14 mouse cellular contexts compared by ENCODE assay signal in the genomic region with DNA sequence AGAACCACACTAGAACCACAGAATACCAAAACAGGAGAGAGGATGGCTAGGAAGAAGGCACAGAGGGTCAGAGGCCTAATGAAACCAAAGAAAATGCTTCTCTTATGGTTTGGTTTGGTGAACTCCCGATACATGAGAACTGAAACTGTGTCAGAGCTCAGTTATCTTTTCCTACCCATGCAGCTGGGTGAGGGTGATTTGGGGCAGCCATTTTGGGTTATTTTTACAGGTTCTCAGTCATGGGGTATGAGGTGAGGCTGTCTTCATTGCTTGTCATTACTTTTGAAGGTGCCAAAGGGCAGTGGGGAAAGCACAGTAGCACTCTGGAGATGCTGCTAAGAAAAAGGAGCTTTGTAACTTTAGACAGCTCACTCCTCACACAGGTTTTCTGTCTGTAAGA. TPM values are rescaled to one million over a fixed set of nuclear protein-coding genes. Genes with fewer than 3 reads are reported as not detected.
DNase-seq lines count a peak whose midpoint lies in the region; ATAC-seq and TF ChIP-seq lines count a peak whose summit lies in the region.
"Had no signal": no experiment of that assay in that cellular context is flagged by ENCODE, and none has a peak within 500 bp of the region (broad histone marks: within the 10 kb centered on the region; RNA-seq: fewer than 3 reads in every experiment).

No protein-coding gene starts in this region.

- H3K27ac ChIP-seq in lung, embryonic 14.5 days (ENCODE audit: low read depth) = peak overlapping the region; percentile 32; the same call in 1 of the 2 replicates
- H3K27ac ChIP-seq in hindbrain, embryonic 16.5 days (ENCODE audit: low read depth, low read length) = no peak overlapping the region
- H3K27ac ChIP-seq: hindbrain, postnatal 0 days had no signal

- no peaks in the 10 kb centered on the region for H3K27me3 ChIP-seq in lung, embryonic 14.5 days (ENCODE audit: insufficient read depth, low read length)
- no peaks in the 10 kb centered on the region for H3K27me3 ChIP-seq in hindbrain, embryonic 16.5 days (replicated peaks; ENCODE audit: control insufficient read depth, insufficient read depth, low read length)

- peaks cover 8% of the 10 kb centered on the region; the same call in 1 of the 2 replicates for H3K4me1 ChIP-seq in lung, embryonic 14.5 days (ENCODE audit: insufficient read depth)
- H3K4me1 ChIP-seq in hindbrain, embryonic 16.5 days (ENCODE audit: control insufficient read depth, insufficient read depth, low read depth, low read length) = no peaks in the 10 kb centered on the region

- no peaks in the 10 kb centered on the region for H3K36me3 ChIP-seq in lung, embryonic 14.5 days (ENCODE audit: insufficient read depth)
- no peaks in the 10 kb centered on the region for H3K36me3 ChIP-seq in hindbrain, embryonic 16.5 days (ENCODE audit: control insufficient read depth, insufficient read depth, low read length)

- no peak for TF ChIP-seq CTCF in lung, embryonic 14.5 days (IDR thresholded peaks at IDR 0.05; ENCODE audit: low read depth)

- no peak overlapping the region for H3K4me3 ChIP-seq in lung, embryonic 14.5 days (ENCODE audit: low read depth, low read length)
- no peak overlapping the region for H3K4me3 ChIP-seq in hindbrain, embryonic 16.5 days (ENCODE audit: low read length)

- H3K4me2 ChIP-seq in lung, embryonic 14.5 days = no peak overlapping the region
- no peak overlapping the region for H3K4me2 ChIP-seq in hindbrain, embryonic 16.5 days (ENCODE audit: low read length)

- no peak overlapping the region for H3K9ac ChIP-seq in lung, embryonic 14.5 days
- H3K9ac ChIP-seq in hindbrain, embryonic 16.5 days (ENCODE audit: low read depth, low read length) = no peak overlapping the region

- 90% methylated on average over 1 of the region's 1 CpGs for WGBS in lung, embryonic 14.5 days
- WGBS in hindbrain, embryonic 16.5 days = 88% methylated on average over 1 of the region's 1 CpGs

- ATAC-seq in lung, embryonic 14.5 days (ENCODE audit: insufficient read depth) = no peak
- peak; percentile 53 for ATAC-seq in megakaryocyte-erythroid progenitor cell, adult 5-6 weeks (replicated peaks; ENCODE audit: low FRiP score, low TSS enrichment, poor library complexity, severe bottlenecking)
- ATAC-seq in hindbrain, embryonic 16.5 days = no peak
- ATAC-seq: hindbrain, postnatal 0 days had no signal

- DNase-seq in lung, embryonic 14.5 days = no peak
- DNase-seq in lung, postnatal 36 days = no peak
- DNase-seq in adipocyte (ENCODE audit: low spot score) = peak; percentile 8
- peak; percentile 86 for DNase-seq in induced T-regulatory cell, adult 2 months (ENCODE audit: low read depth)
- no peak for DNase-seq in adrenal gland, adult 2 months
- DNase-seq in adrenal gland, postnatal 4 days (ENCODE audit: low spot score in 2 of 2) = no peak
- DNase-seq: adrenal gland, postnatal 25 days; cerebellum, adult 9-11 months; kidney, postnatal 36 days; right cerebral cortex, postnatal 4 days; thymus, postnatal 14 days had no signal

- H3K9me3 ChIP-seq in lung, embryonic 14.5 days (ENCODE audit: low read depth, low read length) = no peaks in the 10 kb centered on the region
- no peaks in the 10 kb centered on the region for H3K9me3 ChIP-seq in hindbrain, embryonic 16.5 days (ENCODE audit: control insufficient read depth, low read length)

RNA-seq across cellular contexts. Expression of gene Wbp4, which starts 52.0 kb away (rescaled TPM):
- 44.3 and 46.1 TPM in 2 replicates for polyA plus RNA-seq in lung, embryonic 14.5 days (2014; fragmentation: Nextera tagmentation; extraction: Ambion mirVana)
- total RNA-seq in megakaryocyte-erythroid progenitor cell, adult 5-6 weeks (2014; fragmentation: Nextera tagmentation) = 26.9 and 33.8 TPM in 2 replicates
- 57.3 and 94.9 TPM in 2 replicates for total RNA-seq in megakaryocyte-erythroid progenitor cell, adult 5-6 weeks (2017)
- polyA plus RNA-seq in hindbrain, embryonic 16.5 days (2015; fragmentation: Nextera tagmentation; extraction: Ambion mirVana) = 38.7 and 38.9 TPM in 2 replicates
- total RNA-seq in adrenal gland, adult 2 months (2021) = 10 to 100 TPM; 37.9 to 41.6 TPM
- polyA plus RNA-seq in adrenal gland, adult 2 months (2012; rRNA removed) = 4.5 and 5.0 TPM in 2 replicates
- 10 to 100 TPM; 44.8 to 46.7 TPM for total RNA-seq in adrenal gland, postnatal 4 days (2021)

RNA-seq across cellular contexts. Expression of gene Elf1, which starts 52.4 kb away (rescaled TPM):
- polyA plus RNA-seq in lung, embryonic 14.5 days (2014; fragmentation: Nextera tagmentation; extraction: Ambion mirVana) = 19.2 and 20.2 TPM in 2 replicates
- 51.9 and 58.5 TPM in 2 replicates for total RNA-seq in megakaryocyte-erythroid progenitor cell, adult 5-6 weeks (2014; fragmentation: Nextera tagmentation)
- 111 and 178 TPM in 2 replicates for total RNA-seq in megakaryocyte-erythroid progenitor cell, adult 5-6 weeks (2017)
- polyA plus RNA-seq in hindbrain, embryonic 16.5 days (2015; fragmentation: Nextera tagmentation; extraction: Ambion mirVana) = 1.7 and 2.4 TPM in 2 replicates
- 10 to 100 TPM; 18.0 to 26.6 TPM for total RNA-seq in adrenal gland, adult 2 months (2021)
- polyA plus RNA-seq in adrenal gland, adult 2 months (2012; rRNA removed) = 6.5 and 7.5 TPM in 2 replicates
- 10 to 100 TPM; 27.4 to 28.8 TPM for total RNA-seq in adrenal gland, postnatal 4 days (2021)

RNA-seq across cellular contexts. Expression of gene Sugt1, which starts 54.1 kb away (rescaled TPM):
- polyA plus RNA-seq in lung, embryonic 14.5 days (2014; fragmentation: Nextera tagmentation; extraction: Ambion mirVana) = 128 and 129 TPM in 2 replicates
- 76.0 and 94.6 TPM in 2 replicates for total RNA-seq in megakaryocyte-erythroid progenitor cell, adult 5-6 weeks (2014; fragmentation: Nextera tagmentation)
- total RNA-seq in megakaryocyte-erythroid progenitor cell, adult 5-6 weeks (2017) = 121 and 127 TPM in 2 replicates
- 91.2 and 98.6 TPM in 2 replicates for polyA plus RNA-seq in hindbrain, embryonic 16.5 days (2015; fragmentation: Nextera tagmentation; extraction: Ambion mirVana)
- 100 to 1,000 TPM; 106 to 130 TPM for total RNA-seq in adrenal gland, adult 2 months (2021)
- 3.6 and 4.3 TPM in 2 replicates for polyA plus RNA-seq in adrenal gland, adult 2 months (2012; rRNA removed)
- total RNA-seq in adrenal gland, postnatal 4 days (2021) = 10 to 100 TPM; 91.3 to 95.7 TPM

Comparison
In these comparisons a context has a peak if more than half of its experiments do, and no peak if none do; other contexts are left out.
1. DNase-seq: peak in adipocyte (single experiment) and induced T-regulatory cell, adult 2 months (single experiment); none in lung, embryonic 14.5 days (single experiment), lung, postnatal 36 days (single experiment), adrenal gland, adult 2 months (single experiment) and adrenal gland, postnatal 4 days (0 of 2).